Mouse (Mus musculus) right cerebral cortex, postnatal 14 days (tissue): ENCODE results near the gene Ccser1.

Source experiments
- DNase-seq: peaks from one replicate; pipeline ENCODE4 v3.0.0; 2022

The Ccser1 gene

DNA sequence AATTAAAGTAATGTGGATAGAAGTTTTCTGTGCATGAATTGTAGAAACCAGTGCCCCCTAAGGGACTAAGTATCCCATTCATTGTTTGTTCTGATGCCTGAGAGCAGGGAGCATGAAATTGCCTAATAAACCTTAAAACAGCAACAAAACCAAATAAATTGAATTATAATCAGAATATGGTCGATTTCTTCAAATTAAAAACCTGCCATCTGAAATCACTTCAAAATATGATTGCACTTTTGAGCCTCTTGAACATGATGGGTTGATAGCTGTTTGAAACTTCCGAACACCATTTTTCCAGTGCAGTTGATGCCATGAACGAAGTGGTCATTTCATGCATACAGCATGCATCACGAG is 886.9 kb downstream of the Ccser1 start:
- no peak for DNase-seq

- DNase-seq: no peak
Observed at GRCm38 (mm10) chr6:62105464-62105863, 925.3 kb downstream of the Ccser1 start.

DNA sequence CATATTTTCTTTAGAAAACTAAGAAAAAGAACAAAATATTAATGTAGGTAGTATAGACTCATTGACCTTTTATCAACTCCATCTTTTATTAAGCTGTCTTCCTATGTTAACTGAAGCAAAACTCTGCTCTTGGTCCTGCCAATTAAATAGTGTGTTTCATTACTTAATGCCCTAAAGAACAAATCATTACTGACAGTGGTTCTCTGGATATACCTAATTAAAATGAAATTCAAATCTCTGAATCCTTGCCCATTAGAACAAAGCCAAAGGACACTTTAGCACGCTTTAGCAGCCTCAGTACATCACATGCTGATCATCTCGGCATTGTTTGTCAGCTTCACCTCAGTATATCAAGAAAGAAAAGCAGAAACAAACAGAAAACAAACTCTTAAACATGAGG is 952.4 kb downstream of the Ccser1 start:
- DNase-seq: no peak

DNA sequence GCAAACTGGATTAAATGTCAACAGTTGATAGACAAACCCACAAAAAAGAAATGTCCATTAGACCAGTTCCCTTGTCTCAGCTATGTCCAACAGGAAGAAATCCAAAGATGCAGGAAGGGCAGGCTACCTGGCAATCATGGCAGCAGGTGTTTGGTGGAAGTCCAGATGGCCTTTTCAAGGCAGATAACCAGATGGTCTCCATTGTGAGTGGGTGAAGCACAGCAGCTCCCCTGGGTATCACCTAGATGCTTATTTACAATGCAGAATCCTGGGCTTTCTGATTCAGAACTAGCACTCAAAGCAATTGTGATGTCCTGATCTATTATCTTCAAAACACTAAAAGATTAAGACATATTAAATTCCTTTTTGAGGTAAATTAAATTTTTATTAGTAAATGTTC is 980.2 kb downstream of the Ccser1 start:
- DNase-seq: no peak

- DNase-seq: no peak
Observed at GRCm38 (mm10) chr6:62162596-62162995, 982.5 kb downstream of the Ccser1 start.

- no peak for DNase-seq
Observed at GRCm38 (mm10) chr6:62163826-62164225, 983.7 kb downstream of the Ccser1 start.

- no peak for DNase-seq
Observed at GRCm38 (mm10) chr6:62196496-62197188, 1016.5 kb downstream of the Ccser1 start.

DNA sequence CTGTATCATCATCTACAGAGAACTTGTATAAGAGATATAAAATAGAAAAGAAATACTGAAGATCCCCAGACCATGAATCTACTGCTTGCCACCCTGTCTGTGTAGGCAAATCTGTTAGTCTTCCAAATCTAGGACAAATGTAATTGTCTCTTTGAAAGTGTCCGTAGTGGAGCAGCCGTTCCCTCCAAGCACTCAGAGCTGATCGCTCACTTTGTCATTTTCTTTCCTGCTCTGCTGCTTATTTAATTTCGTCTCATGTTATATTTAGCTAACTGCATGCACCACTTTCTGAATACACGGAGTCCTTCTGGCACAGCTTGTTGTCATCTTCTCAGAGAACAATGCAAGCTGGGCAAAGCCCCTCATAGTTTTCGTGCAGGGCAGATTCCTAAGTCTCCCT is 1018.6 kb downstream of the Ccser1 start:
- no peak for DNase-seq

- no peak for DNase-seq
Observed at GRCm38 (mm10) chr6:62205013-62205412, 1024.9 kb downstream of the Ccser1 start.

DNA sequence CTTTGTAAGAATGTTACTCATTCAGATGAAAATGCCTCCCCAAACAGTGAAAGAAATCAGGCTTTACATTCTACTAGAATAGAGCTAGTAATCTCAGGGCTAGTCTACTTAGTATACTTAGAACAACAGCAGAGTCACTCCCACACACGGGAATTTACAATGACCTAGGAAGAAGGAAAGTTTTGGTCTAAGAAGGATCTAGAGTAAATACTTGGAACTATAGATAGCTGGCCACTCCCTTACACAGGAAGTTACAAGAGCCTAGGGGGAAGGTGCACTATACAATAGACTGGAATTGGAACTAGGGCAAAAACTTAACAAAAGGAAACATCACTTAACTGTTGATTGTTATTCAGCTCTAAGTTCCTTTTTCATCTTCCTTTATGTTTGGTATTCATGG is 1041.7 kb downstream of the Ccser1 start:
- DNase-seq: no peak

DNA sequence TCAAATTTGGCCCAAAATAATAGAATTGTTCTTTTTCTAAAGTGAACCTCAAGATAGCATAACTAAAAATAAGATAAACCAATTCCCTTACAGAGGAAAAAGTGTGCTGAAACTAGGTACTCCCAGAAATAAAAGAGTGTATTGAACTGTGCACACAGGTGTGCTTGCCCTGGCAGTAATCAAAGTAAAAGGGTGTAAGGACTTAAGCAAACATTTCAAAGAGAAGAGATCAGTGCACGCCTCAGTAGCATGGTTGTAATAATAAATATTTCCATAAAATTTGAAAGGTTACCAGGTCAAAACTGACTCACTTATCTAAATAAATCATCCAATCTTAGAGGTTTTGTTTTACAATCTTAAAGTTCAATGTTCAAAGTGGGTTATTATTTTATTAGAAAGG is 1083.8 kb downstream of the Ccser1 start:
- DNase-seq: no peak

DNA sequence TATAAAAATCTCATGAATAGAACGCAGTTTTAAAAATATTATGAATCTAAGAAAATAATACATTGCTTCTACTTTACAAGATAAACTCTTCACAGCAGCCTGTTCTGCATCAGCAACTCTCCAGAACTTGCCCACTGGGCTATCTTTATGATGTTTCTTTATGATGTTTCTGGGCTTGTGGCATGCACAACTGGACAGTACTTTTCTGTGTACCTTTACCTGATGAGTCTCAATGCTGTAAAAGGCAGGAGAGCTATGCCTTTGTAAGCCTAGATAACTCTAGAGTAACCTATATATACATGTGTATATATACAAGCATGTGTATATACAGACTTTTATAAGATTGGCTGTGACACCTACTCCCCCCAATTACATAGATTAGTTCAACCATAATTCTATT is 1084.4 kb downstream of the Ccser1 start:
- DNase-seq: no peak

DNA sequence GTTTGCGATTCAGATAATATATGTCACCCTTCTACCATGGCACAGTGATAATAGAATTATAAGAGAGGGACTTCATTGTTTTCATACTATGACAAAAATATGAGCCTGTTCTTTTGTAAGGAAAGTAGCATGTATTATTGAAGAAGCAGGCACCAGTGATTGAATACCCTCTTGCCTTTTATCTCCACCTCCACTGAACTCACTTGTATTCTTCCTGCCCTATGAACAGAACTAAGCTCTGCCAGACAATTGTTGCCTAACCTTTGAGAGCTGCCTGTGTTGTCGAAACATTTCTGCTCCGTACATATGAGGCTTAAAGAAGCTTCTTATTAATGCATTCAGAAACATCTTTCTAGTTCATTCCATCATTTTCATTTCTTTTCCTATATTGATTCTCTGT is 1101.1 kb downstream of the Ccser1 start:
- DNase-seq: no peak

DNA sequence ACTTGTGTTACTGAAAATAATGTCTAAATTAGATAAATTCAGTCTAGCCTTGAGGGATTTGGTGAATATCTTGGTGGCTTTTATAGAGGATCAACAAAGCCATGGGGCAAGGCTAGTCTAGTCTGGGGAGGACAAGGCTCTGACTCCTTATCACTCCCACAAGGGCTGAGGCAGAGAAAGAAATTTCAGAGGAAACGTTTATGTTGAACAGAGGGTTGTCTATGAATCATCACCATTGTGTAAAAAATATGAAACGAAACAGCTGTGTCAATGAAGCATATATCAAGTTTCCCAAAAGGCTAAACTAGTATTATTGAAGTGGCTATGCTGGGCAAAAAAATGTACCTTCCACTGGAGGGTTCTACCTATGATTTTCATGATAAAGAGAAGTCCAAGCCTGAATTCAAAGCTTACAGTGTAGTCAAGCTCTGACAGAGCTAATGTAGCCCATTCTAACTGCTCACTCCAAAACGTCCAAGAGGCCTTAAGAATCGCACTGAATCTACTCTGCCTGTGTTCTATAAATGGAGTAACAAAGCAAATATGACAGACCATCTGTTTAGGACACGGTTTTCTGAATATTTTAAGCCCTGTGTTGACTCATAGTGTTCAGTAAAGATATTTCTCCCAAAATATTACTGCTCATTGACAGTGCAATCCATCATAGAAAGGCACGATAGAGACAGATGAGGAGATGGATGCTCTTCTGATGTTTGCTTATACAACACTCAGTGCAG is 1121.6 kb downstream of the Ccser1 start:
- no peak for DNase-seq

- no peak for DNase-seq
Observed at GRCm38 (mm10) chr6:62318627-62319026, 1138.5 kb downstream of the Ccser1 start.

DNA sequence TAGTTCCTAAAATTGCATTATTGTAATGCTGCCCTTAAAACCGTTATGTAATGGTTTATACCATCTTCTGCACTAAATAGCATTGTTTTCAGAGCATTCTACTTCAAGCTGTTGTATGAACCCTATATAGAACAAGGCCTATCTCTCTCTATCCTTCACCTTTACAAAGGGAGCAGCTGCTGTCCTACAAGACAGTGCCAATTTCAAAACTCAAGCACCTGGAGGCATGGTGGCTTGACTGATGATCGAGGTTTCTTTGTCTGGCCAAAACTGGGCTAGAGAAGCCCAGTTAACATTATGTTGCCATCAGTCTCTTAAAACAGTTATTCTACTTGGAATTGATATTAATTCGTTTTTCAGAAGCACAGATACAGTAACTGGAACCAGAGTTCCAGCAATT is 1160.2 kb downstream of the Ccser1 start:
- DNase-seq: no peak

DNA sequence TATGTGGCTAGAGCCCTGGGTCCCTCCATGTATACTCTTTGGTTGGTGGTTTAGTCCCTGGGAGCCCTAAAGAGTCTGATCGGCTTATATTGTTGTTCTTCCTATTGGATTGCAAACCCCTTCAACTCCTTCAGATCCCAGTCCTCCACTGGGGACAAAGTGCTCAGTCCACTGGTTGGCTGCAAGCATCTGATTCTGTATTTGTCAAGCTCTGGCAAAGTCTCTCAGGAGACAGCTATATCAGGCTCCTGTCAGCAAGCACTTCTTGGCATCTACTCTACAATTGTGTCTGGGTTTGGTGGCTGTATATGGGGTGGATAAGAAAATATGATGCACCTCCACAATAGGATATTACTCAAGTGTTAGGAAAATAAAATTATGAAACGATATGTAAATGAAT is 1187.7 kb downstream of the Ccser1 start:
- DNase-seq: no peak
